Mouse (Mus musculus): ENCODE measurements at regions not wholly inside any gene's neighbourhood (a gene's known extent, or its start where the extent isn't known, plus 50 kb on each side); places are given as distances from the start of the nearest gene placed in this dataset.

GRCm38 (mm10) chr13:46222031-46222430 is 51.5 kb upstream of the Stmnd1 start:
- peak in 1 of 2 experiments; percentile 38 for DNase-seq (ENCODE audit: low spot score in 2 of 2)

GRCm38 (mm10) chr13:46218101-46218701 is 55.3 kb upstream of the Stmnd1 start:
- peak; percentile 35 to 38 for DNase-seq (ENCODE audit: low spot score in 2 of 2)

- DNase-seq (ENCODE audit: low spot score in 2 of 2): no peak
Measured at GRCm38 (mm10) chr13:46216954-46217838, 56.3 kb upstream of the Stmnd1 start.

- DNase-seq (ENCODE audit: low spot score in 2 of 2): no peak
Measured at GRCm38 (mm10) chr13:46203551-46203950, 70.0 kb upstream of the Stmnd1 start.

DNA sequence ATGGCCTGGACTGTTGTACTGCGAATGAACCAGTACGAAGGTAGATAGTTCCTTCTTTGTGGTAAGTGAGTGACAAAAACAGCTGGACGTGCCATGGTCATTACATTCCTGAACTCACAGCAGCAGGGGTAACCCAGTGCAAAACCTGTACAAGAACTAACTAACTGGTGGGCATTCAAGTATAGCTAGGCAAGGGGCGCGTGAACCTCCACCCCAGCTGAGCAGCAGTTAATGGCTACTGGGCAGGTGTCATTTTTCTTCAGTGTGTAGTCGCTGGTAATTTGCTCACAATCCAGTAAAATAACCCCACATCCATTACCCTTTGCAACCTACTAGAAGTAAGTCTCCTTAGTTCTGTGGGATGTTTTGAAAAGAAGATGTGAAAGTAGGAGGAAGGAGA is 70.9 kb upstream of the Stmnd1 start:
- no peak for DNase-seq (ENCODE audit: low spot score in 2 of 2)

DNA sequence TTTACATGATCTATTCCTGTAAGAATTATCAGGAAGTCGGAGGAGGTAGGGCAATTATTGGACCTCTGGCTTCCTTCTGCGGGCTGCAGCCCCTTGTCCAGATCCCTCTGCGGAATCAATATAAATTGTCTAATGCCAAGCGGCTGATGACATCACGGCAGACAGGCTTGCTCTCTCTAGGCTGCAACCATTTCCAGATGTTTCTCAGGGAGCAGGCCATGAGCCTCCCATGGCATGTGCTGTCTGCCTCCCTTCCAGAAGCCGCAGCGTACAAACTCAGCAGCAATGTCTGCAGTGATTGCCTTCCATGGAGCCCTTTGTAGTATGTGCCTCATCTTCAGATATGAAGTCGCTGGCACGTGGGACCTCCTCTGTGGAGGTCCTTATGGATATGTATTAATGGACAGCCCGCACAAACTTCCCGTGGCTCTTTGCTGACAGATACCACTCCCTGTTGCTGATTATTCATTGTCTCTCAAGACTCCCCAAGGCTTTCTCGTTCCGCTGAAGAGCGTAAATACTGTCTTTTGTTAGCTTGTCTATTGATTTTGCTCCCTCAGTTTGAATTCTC is 72.4 kb upstream of the Stmnd1 start:
- DNase-seq (ENCODE audit: low spot score in 2 of 2): no peak

- no peak for DNase-seq (ENCODE audit: low spot score in 2 of 2)
Measured at GRCm38 (mm10) chr13:46193131-46193530, 80.4 kb upstream of the Stmnd1 start.

GRCm38 (mm10) chr13:46189726-46190125 is 83.8 kb upstream of the Stmnd1 start:
- no peak for DNase-seq (ENCODE audit: low spot score in 2 of 2)

DNA sequence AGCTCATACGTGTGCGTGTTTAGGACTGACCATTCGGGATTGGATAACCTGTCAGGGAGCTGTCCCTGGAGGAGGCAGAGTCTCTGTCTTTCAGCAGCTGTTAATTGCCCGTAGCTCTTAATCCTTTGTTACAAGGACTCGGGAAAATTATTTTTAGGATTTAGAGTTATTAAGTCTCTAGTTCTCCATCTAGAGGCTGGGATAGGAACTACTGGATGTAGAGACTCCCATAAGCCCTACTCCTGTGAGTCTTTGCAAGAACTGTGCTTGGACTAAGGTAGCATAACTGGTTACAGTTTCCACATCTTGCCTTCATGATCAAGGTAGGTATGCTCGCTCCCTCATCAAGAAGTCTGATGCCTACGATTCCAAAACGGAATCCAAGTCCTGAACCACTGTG is 90.7 kb upstream of the Stmnd1 start:
- DNase-seq (ENCODE audit: low spot score in 2 of 2): no peak

DNA sequence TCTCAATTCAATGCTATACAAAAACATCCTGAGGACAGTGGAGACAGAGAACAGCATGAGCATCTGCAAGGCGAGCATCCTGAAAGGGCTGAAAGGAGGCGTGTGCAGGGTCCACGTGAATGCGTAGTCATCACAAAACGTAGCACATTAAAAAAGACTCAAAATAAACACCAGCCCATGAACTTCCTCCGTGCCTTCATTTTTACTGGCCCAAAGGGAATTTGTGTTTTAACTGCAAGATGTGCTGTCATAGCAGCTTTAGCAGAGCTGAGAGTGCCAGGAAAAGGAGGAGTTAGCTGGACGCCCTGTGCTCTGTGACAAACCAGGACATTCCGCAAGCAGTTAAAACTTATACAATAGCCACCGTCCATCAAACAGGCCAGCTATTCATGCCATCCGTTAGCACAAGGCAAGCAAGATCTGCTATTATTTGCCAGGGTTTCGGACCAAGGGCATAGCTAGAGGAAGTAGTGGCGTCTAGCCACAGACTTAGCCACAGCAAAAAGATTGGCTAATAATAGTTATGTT is 92.9 kb upstream of the Stmnd1 start:
- DNase-seq (ENCODE audit: low spot score in 2 of 2): no peak

- no peak for DNase-seq (ENCODE audit: low spot score in 2 of 2)
Measured at GRCm38 (mm10) chr13:46179916-46180315, 93.6 kb upstream of the Stmnd1 start.

DNA sequence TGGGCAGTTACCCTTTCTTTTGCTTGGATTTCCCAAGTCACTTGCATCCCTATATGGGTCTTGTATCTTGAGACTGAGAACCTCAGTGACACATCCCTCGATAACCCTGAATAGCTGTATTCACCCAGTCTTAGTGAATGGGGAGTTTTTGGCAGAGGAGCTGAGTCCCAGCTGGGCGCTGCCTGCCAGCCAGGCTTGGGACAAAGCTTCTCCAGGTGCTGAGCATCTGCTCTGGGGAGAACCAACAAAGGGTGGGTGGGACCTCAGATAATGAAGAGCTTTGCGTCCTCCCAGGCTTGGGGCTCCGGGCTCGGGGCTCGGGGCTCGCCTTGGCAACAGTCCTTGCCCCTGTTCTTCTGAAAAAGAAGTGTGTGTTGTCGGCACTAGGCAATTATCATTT is 100.4 kb upstream of the Stmnd1 start:
- DNase-seq (ENCODE audit: low spot score in 2 of 2): peak; percentile 49 to 60

DNA sequence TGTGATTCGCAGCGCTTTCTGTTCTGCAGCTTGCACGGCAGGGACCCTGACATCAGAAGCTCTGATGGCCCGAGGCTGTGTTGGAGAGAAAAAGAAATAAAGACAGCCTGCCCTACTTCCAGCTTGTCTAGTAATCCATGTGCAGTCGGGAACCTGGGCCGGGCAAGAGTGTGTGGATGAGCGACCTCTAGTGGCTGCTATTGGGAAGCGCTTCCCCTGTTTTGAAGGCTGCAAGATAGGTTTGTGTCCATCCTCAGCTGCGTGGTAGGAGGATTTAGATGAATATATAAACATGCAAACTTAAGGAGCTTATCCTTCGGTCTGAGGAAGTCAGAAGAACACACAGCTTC is 111.5 kb upstream of the Stmnd1 start:
- DNase-seq (ENCODE audit: low spot score in 2 of 2): peak; percentile 84 to 86

- DNase-seq (ENCODE audit: low spot score in 2 of 2): peak in 1 of 2 experiments; percentile 20
Measured at GRCm38 (mm10) chr13:46161261-46162024, 112.1 kb upstream of the Stmnd1 start.

DNA sequence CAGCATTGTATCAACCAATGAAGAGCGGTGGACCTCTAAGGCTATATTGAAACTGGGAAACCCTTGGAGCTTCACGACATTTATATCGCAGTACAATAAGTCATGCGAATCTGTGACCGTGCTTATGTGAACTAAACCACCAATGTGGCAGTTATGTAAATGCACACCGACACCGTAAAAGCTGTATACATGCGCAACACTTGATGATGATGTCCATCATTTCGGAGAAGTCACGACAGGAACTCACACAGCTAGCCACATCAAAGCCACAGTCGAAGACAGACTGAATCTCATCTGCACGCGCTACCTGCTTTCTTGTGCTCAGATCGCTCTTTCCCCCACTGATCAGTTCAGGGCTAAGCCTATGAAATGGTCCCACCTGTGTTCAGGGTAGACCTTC is 114.2 kb upstream of the Stmnd1 start:
- DNase-seq (ENCODE audit: low spot score in 2 of 2): no peak

DNA sequence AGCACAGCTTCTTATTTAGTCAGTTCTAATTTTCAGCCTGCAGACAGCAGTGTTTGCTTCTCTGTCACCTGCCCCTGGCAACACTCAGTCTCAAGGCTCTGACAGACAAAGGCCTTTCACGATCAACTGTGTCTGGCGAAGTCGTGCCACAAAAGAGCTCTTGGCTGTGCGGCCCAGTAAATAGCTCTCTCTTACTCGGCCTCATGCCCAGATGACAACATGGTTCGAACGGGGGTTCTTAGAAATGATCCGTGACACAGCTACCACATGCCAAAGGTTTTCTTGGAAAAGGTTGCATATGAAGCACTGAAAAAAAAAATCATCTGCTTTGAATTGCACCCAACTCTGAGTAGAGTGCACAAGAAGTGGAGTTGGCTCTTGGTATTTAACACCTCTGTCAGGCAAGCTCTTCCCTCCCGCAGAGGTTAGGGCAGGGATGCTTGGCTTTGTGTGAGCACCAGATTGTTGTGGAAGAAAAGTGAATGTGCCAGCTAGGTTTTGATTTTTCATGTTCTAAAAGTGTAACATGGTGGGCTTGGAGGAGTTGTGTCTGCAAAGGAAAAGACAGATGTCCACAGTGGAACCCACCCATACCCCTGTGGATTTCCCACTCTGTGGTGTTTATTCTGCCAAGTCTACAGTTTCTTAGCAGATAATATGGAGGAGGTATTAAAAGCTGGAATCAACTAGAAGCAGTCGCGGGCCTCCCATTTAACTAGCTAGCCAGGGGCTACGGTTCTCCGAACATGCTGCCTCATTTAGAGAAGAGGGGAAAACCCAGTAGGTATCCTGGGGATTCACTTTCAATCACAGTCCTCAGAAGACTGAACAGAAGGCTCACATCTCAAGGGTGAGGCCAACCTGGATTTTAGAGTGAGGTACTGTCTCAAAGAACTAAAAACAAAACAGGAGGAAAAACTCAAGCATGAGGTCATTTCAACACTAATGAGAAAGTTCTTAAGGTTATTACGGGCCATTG is 120.0 kb upstream of the Stmnd1 start:
- DNase-seq (ENCODE audit: low spot score in 2 of 2): peak; percentile 21 to 42

DNA sequence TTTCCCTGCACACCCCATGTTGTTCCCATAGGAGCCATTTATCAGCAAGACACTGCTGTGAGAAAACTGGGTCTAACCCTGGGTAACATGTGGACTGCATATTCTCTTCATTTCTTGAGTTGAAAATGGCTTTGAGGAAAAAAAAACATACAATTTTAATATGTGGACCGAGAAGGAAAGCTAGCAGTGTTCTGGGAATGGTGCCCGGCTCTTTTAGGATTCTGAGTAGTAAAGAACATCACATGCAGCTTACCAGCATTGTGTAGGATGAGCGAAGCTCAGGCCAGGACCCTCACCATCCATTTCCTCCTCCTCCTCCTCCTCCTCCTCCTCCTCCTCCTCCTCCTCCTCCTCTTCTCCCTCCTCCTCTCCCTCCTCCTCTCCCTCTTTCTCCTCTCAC is 133.5 kb upstream of the Stmnd1 start:
- DNase-seq (ENCODE audit: low spot score in 2 of 2): no peak

- DNase-seq (ENCODE audit: low spot score in 2 of 2): no peak
Measured at GRCm38 (mm10) chr13:46139251-46139650, 134.3 kb upstream of the Stmnd1 start.

GRCm38 (mm10) chr13:46135411-46135810 is 138.1 kb upstream of the Stmnd1 start:
- no peak for DNase-seq (ENCODE audit: low spot score in 2 of 2)

- no peak for DNase-seq (ENCODE audit: low spot score in 2 of 2)
Measured at GRCm38 (mm10) chr13:46129236-46129855, 144.2 kb upstream of the Stmnd1 start.

Data from layer of hippocampus, postnatal 10 days (tissue).